Mouse (Mus musculus) heart, adult 2 months (tissue): ENCODE results near the gene Gm31371.
"Not testable (repeated sequence)": the region's sequence is repeated elsewhere in the genome, so short reads cannot be mapped to it uniquely, and the experiment has no call there.

Experiments
- CTCF ChIP-seq: fragments of 200-600 bp; IDR thresholded peaks from 2 replicates; pipeline ENCODE4 v1.8.1; 2022; ENCODE audit warnings: antibody characterized with exemption, mild to moderate bottlenecking, moderate library complexity
- EP300 ChIP-seq: fragments of 200-500 bp; IDR thresholded peaks from 2 replicates; pipeline ENCODE4 v1.6.1; 2011; ENCODE audit warnings: low read depth, low read length, control low read depth; ENCODE audit not compliant: insufficient read depth

- TF ChIP-seq CTCF, EP300: not testable (repeated sequence)
Observed at GRCm38 (mm10) chr8:19968151-19968550, 65.0 kb downstream of the Gm31371 start.
